Mouse (Mus musculus) kidney, adult 8-10 months (tissue): ENCODE data around the gene Bves.
"Not testable (repeated sequence)": the region's sequence is repeated elsewhere in the genome, so short reads cannot be mapped to it uniquely, and the experiment has no call there.

Source experiments
- DNase-seq, 2 experiments: peaks; one replicate each; pipeline ENCODE4 v3.0.0; 2022

Gene Bves

GRCm38 (mm10) chr10:45335434-45336422 is at the start of gene Bves:
Gene Bves (plus strand): TSS chr10:45335772.
- DNase-seq, result no peak

DNA sequence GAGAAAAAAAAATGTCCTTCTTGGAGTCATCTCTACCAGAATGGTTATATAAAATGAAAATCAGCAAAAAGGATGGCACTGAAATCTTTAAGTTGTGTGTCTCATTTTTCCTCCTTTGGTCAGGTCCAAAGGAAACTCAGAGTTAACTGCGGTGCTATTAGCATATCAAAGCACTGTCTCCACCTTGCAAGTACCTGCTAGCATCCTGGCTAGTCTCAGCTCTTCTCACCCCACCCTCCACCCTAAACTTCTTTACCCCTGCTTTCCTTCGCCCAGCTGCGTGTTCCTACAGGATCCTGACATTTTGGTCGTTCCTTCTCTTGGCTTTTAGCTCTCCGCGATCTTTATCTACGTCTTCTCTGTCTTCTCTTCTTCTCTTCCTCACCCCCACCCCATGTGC is 47.2 kb upstream of the Bves start:
- DNase-seq, result no peak

DNA sequence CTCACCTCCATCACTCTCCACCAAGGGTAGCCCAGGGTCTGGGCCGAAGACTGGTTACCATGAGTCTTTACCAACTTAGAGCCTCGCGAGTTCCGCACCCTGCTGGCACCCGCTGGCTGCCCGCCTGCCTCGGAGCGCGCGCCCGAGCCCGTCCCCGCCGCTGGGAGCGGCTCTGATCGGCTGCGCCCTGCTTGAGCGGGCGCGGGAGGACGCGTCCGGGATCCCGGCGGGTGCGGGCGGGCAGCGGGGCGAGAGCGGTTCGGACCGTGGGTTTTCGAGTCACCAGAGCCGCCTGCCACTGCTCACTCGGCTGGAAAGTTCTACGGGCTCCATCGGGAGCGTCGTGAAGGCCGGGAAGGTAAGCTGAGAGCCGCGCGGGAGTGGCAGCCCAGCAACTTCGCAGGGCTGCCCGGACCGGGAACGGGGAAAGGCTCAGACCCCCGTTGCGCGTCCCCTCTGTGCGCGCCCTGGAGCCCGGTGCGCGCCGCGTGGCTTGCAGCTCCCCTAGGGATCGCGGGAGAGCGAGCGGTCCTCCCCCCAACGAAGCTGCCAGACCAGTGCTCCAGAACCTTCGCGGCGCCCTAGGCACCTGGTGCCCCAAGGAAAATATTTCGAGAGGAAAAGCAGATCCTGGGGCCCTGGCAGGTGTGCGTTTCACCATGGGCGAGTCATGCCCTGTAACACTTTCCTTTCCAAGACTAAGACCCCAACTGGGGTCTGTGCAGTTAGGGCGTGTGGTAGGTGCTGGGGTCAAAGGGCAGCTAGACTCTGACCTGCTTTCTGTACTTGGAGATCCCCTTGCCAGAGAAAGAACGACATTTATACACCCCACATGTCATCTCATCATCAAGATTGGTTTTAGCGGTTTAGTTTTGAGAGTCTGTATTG is 46.1 kb upstream of the Bves start:
- no peak for DNase-seq

DNA sequence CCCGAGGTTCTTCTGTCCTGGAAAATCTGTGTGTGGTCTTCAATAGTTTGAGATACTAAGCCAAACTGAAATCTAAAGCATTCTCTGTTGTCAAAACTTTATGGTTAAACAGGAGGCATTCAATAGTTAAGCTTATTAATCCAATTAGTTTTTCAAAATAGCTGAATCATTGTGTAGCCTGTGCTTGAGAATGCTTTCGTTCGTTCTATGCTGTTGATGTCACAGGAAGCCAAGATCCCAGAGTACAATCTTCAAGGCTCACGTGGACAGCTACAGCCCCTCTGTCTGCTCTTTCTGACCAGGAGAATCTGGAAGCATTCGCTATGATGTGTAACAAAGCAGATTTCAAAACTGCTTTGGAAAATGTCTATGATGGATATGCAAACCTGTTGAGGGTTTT is 45.0 kb upstream of the Bves start:
- no peak for DNase-seq

DNA sequence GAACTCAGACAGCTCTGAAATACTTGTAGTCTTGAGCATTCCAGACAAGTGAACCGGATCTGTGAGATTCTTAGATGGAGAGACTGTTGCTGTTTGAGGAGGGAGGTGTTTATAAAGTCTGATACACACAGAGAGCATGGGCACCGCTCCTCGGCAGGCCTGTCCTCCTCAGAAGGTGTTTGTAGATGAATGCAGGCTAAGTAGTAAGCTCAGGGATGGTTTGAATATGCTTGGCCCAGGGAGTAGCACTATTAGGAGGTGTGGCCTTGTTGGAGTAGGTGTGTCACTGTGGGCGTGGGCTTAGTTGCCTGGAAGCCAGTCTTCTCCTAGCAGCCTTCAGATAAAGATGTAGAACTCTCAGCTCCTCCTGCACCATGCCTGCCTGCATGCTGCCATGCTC is 43.4 kb upstream of the Bves start:
- not testable (repeated sequence) for DNase-seq

DNA sequence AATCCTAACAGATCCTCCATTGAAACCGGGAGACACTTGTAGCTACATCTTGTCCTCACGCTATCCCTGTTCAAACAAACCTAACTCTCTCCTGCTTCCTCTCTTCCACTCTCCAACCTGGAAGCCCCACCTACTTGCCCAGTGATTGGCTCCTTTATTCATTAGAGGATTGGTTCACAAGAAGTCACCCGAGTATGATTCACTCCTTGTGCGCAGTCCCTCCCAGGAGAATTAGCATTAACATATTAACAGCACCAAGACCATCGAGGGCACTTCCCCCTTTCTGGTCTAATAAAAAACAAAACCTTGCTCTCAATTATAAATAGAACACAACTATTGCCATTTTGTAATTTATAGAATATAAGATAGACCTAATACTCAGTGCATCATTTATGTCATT is 40.5 kb upstream of the Bves start:
- DNase-seq, result no peak

- no peak for DNase-seq
Measured at GRCm38 (mm10) chr10:45298503-45298902, 37.1 kb upstream of the Bves start.

- no peak for DNase-seq
Measured at GRCm38 (mm10) chr10:45299509-45299908, 36.1 kb upstream of the Bves start.

DNA sequence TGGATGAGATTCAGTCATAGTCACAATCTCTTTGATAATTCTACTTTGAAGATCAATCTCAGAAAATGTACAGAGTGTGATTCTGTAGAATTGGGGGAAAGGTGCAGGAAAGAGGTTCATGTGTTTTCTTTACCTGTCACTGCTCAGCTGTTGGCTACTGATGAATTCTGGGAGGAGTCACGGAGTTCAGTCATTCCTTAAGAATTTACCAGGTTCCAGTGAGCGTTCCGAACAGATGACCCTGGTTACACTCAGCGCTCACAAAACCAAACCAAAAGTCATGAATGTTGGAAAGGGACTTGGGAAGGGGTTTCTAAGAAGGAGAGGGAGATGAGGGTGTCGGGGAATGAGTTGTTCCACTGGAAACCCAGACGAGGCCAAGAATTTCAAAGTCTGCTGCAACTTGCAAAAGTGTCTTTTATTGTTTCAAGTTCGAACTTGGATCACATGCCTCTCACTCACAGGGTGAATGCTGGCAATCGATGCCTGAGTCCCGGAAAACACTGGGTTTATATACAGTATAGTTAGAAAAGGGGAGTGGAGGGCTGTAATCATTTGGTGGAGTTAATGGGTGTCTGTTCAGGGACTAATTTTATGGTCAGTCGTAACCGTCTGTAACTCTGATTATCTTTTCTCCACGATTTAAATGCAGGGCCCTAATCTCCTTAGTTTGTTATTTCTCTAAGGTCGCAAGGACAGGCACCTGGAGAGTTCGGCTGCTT is 32.1 kb upstream of the Bves start:
- no peak for DNase-seq

GRCm38 (mm10) chr10:45305173-45305572 is 30.4 kb upstream of the Bves start:
- no peak for DNase-seq

- DNase-seq, result no peak
Measured at GRCm38 (mm10) chr10:45311129-45311528, 24.4 kb upstream of the Bves start.

DNA sequence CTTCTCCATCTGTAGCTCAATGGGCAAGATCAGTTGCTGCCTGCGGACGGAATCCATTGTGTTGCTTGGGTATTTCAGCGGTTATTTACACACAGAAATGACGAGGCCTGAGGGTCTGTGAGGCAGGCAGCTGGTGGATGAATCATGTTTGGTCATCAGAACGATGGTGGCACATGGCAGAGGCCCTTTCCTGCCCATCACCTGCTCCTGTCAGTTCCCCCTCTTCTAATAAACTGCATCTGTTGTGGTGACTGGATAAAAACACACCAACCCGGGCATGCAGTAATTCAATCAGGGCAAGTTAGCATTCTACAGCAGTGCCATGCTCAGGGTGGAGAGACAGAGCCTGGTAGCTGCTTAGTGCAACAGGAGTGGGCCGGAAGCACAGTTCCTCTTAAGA is 23.9 kb upstream of the Bves start:
- no peak for DNase-seq

DNA sequence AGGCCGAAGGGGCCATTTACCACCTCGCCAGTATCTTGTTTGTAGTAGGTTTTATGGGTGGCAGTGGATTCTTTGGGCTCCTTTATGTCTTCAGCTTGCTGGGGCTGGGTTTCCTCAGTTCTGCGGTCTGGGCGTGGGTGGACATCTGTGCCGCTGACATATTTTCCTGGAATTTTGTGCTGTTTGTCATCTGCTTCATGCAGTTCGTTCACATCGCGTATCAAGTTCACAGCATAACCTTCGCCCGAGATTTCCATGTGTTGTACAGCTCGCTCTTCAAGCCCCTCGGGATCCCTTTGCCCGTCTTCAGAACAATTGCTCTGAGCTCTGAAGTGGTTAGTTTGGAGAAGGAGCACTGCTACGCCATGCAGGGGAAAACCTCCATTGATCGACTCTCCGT is 20.7 kb upstream of the Bves start:
- no peak for DNase-seq

GRCm38 (mm10) chr10:45318922-45319321 is 16.6 kb upstream of the Bves start:
- DNase-seq, result no peak

- DNase-seq, result no peak
Measured at GRCm38 (mm10) chr10:45320296-45320695, 15.3 kb upstream of the Bves start.

DNA sequence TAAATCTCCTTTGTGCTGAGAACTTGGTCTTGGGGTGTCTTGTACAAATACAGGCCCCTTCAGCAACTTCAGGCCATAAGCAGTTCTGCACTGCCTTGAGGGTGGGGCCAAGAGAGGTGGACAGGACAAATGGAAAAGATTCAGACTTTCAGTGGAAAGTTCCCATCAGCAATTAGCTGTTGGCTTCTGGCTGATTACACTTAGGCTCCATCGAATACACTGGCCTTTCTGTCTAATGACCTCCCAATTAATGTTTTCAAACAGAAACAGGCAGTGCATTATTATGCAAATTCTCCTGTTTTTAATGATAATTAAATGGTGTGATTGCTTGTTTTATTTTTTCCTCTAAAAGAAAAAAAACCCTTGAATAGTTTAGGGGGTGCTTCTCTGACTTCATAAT is 11.4 kb upstream of the Bves start:
- no peak for DNase-seq

DNA sequence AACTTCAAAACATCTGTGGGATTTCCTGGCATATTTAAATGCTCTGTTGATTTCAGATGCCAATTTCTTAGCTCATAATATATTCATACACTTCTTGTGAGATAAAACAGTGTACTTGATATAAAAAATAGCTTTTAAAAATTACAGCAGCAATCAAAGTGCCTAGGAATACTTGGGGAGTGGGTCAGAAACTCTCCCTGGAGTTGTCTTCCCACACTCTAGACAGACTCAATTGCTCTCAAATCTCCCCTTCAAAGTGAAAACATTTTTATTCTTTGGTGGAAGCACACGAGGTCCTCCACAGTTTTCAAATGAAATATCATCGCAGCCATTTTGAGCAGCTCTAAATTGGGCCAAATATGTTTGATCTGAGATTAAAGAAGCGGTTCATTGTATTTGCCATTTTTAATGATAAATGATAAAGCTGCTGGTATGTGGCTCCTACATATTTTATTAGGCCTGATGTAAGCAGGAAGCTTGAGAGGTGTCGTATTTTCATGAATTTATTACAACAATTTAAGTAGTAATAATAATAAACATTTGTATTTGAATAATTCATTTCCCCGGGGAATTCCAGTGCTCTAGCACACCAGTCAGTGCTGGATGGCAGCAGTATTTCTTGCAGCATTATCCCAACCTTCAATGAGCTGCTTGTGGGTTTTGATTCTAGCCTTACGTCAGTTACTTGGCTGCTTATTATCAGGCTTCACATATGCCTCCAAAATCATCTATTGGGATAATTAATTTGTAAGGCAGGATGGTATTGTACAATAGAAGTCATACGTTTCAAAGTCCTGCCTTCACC is 7.2 kb upstream of the Bves start:
- DNase-seq, result no peak

- DNase-seq, result no peak
Measured at GRCm38 (mm10) chr10:45334925-45335324, 647 bp upstream of the Bves start.

DNA sequence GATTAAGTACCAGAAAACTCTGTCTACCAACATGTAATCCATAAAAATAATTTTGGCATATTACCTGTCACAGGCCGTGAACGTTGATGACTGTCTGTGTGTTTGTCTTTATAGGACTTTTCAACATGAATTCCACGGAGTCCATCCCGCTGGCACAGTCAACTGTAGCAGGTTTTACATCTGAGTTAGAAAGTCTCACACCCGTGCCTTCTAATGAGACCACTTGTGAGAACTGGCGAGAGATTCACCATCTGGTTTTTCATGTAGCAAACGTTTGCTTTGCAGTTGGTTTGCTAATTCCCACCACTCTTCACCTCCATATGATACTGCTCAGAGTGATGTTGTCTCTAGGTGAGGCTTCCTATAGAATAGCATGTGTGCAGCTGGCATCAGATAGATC is 3.5 kb downstream of the Bves start:
- DNase-seq, result no peak

GRCm38 (mm10) chr10:45344381-45344780 is 8.8 kb downstream of the Bves start:
- DNase-seq, result no peak

GRCm38 (mm10) chr10:45345217-45345616 is 9.6 kb downstream of the Bves start:
- no peak for DNase-seq

DNA sequence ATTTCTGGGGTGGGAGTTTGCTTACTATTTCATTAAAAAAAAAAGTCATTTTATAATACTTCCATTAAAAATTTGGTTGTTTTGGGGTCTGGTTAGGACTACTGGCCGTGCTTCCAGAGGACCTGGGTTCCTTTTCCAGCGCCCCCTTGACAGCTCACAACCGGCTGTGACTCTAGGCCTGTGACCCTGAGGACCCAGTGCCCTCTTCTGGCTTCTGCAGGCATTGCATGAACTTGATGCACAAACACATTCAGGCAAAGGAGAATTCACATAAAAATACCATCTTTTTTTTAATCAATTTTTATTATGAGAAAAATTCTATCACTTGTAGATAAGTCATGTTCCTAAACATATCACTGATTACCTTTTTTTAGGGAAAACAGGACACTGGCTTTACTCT is 12.6 kb downstream of the Bves start:
- DNase-seq, result not testable (repeated sequence)
